Mouse (Mus musculus) spleen, postnatal 36 days (tissue): ENCODE measurements around the gene Susd4.

Experiments
- DNase-seq, 2 experiments: peaks; one replicate each; pipeline ENCODE4 v3.0.0; 2022; ENCODE audit warnings: low spot score in 2 of 2, mixed read lengths in 1 of 2

Gene Susd4

GRCm38 (mm10) chr1:182916166-182916565 lies 152.5 kb downstream of the Susd4 start:
- no peak for DNase-seq

GRCm38 (mm10) chr1:182918718-182919346 lies 155.2 kb downstream of the Susd4 start:
- DNase-seq: no peak

DNA sequence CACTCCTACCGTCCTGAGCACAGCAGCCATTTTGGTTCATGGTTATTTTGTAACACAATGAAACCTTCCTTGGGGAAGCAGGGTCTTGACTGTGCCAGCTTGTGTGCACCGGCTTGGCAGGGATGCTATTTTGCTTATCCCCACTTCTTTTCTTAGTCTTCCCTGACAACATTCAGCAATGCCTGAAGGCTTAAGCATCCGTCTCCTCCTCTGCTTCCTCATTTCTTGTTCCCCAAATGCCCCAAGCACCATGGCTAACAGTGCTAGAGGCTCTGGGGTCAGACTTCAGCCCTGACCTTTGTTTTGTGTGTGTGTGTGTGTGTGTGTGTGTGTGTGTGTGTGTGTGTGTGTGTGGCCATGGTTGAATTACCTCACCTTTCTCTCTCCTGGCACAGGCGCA lies 159.2 kb downstream of the Susd4 start:
- no peak for DNase-seq

GRCm38 (mm10) chr1:182926465-182926864 lies 162.8 kb downstream of the Susd4 start:
- DNase-seq: no peak

- DNase-seq: no peak
Observed at GRCm38 (mm10) chr1:182927878-182928851, 164.5 kb downstream of the Susd4 start.

DNA sequence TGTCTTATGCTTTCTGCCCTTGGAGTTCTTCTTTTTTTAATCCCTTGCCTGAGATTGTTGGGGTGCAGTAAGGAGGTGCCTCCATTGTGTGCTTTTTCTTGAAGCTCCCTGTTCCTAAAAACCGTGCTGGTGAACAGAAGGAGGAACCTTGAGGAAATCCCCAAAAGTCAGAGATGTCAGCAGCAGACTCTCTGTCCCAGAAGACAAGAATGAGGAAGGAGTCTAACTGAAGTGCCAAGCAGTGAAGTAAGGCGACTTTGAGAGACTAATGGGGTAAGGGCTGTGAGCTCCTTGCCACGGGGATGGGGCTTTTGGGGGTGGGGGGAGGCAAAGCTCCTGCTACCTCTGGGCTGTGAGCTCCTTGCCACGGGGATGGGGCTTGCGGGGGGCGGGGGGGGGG lies 171.8 kb downstream of the Susd4 start:
- no peak for DNase-seq

GRCm38 (mm10) chr1:182937486-182938120 lies 173.9 kb downstream of the Susd4 start:
- DNase-seq: no peak

DNA sequence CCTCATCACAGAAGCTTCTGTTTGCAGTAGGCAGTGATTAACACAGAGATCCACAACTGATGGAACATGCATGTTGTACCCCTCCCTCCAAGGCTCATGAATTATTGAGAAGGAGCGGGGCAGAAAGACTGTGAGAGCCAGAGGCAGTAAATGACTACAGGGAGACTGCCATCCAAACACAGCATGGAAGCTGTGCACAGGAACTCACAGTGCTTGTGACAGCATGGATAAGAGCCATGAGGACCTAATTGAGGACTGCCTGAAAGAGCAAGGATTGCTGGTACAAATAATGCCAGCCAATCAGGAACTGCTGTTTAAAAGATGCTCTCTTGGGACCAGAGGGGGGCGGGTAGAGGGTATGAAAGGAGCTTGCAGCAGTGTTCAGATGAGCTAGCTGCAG lies 178.3 kb downstream of the Susd4 start:
- DNase-seq: no peak

DNA sequence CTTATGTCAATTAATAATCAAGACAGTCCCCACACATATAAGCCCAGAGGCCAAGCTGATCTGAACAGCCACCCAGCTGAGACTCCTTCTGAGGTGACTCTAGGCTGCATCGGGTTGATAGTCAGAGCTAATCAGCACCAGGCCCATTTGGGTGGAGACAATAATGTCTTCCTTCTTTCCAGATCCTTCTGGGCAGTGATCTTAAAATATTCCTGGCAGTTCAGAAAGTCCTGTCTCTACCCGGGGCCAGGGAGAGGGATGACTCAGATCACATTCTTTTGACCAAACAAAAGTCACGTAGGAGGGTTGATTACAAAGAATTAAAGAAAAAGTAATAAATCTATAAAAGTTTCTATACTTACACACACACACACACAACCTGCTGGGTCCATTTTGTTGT lies 180.3 kb downstream of the Susd4 start:
- DNase-seq: no peak

DNA sequence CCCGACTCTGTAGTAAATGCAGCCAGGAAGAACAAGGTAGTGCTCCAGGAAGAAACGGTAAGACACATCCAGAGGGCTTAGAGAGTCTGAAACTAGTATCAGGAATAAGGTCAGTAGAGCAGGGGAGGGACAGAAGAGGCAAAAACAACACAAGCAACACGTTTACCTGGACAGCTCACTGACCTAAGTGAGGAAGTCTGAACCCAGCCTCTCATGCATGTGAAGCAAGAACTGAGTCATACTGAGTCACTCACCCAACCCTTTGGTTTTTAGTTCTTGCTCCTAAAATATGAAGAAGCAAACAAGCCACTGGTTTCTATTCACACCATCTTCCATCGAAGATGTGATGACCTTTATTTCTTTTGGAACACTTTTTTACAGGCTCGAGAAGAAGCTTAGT lies 181.0 kb downstream of the Susd4 start:
- no peak for DNase-seq

DNA sequence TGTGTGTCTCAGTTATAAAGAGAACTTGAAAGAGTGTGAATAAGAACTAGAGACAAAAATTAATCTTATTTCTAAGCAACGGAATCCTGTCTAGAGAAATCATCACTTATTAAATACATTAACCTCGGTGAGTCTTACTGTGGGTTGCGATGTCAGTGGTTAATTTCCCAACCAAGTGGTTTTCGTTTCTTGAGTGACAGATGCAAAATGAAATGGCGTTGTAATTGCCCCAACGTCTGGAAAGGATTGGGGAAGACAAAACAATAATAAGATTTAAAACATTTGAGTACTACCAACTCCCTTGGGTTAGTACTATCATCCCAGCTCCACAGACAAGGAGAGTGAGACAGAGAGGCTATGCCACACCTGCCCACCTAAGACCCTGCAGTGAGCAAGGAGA lies 181.9 kb downstream of the Susd4 start:
- DNase-seq: no peak
